Mouse (Mus musculus): ENCODE results near the gene Tmem254c. TPM values are rescaled to one million over a fixed set of nuclear protein-coding genes. Genes with fewer than 3 reads are reported as not detected.
A peak's percentile ranks its signal among the peaks of the same experiment; 100 is the strongest.
"Not testable (repeated sequence)": the region's sequence is repeated elsewhere in the genome, so short reads cannot be mapped to it uniquely, and the experiment has no call there.

Gene Tmem254c
- 44.1 and 46.7 TPM in 2 replicates for total RNA-seq (2015)
- 22.2 and 38.6 TPM in 2 replicates for total RNA-seq (2017)

- peak; percentile 96 for ATAC-seq (replicated peaks; ENCODE audit: poor library complexity)
Measured at GRCm38 (mm10) chr14:26067325-26067633, at the start of gene Tmem254c. TSS of gene Tmem254c (minus strand) at chr14:26067355.

- ATAC-seq (replicated peaks; ENCODE audit: poor library complexity), result not testable (repeated sequence)
Measured at GRCm38 (mm10) chr14:26097622-26098021, 30.5 kb upstream of the Tmem254c start.

- ATAC-seq (replicated peaks; ENCODE audit: poor library complexity), result not testable (repeated sequence)
Measured at GRCm38 (mm10) chr14:26081997-26082396, 14.8 kb upstream of the Tmem254c start, which contains the start of gene Cphx3. TSS of gene Cphx3 (plus strand) at chr14:26082297.

GRCm38 (mm10) chr14:26081216-26081615, 14.1 kb upstream of the Tmem254c start, which contains the start of gene Cphx2:
TSS of gene Cphx2 (plus strand) at chr14:26081516.
- ATAC-seq (replicated peaks; ENCODE audit: poor library complexity), result not testable (repeated sequence)

GRCm38 (mm10) chr14:26076620-26077390, 9.7 kb upstream of the Tmem254c start:
- not testable (repeated sequence) for ATAC-seq (replicated peaks; ENCODE audit: poor library complexity)

- peak; percentile 83 for ATAC-seq (replicated peaks; ENCODE audit: poor library complexity)
Measured at GRCm38 (mm10) chr14:26066574-26067324, 406 bp downstream of the Tmem254c start.

GRCm38 (mm10) chr14:26059362-26059761, 7.8 kb downstream of the Tmem254c start:
- ATAC-seq (replicated peaks; ENCODE audit: poor library complexity), result not testable (repeated sequence)

GRCm38 (mm10) chr14:26058184-26058583, 9.0 kb downstream of the Tmem254c start:
- not testable (repeated sequence) for ATAC-seq (replicated peaks; ENCODE audit: poor library complexity)

GRCm38 (mm10) chr14:26048767-26049166, 18.4 kb downstream of the Tmem254c start:
- ATAC-seq (replicated peaks; ENCODE audit: poor library complexity), result not testable (repeated sequence)

- peak; percentile 69 for ATAC-seq (replicated peaks; ENCODE audit: poor library complexity)
Measured at GRCm38 (mm10) chr14:26047026-26047425, 20.1 kb downstream of the Tmem254c start.

GRCm38 (mm10) chr14:26045007-26045406, 22.1 kb downstream of the Tmem254c start:
- ATAC-seq (replicated peaks; ENCODE audit: poor library complexity), result not testable (repeated sequence)

- ATAC-seq (replicated peaks; ENCODE audit: poor library complexity), result not testable (repeated sequence)
Measured at GRCm38 (mm10) chr14:26042611-26043010, 24.5 kb downstream of the Tmem254c start, which contains the start of gene Gm9780. TSS of gene Gm9780 (minus strand) at chr14:26042711.

- ATAC-seq (replicated peaks; ENCODE audit: poor library complexity), result not testable (repeated sequence)
Measured at GRCm38 (mm10) chr14:26035439-26035838, 31.7 kb downstream of the Tmem254c start.

- not testable (repeated sequence) for ATAC-seq (replicated peaks; ENCODE audit: poor library complexity)
Measured at GRCm38 (mm10) chr14:26034364-26034763, 32.8 kb downstream of the Tmem254c start.

GRCm38 (mm10) chr14:26025653-26026052, 41.5 kb downstream of the Tmem254c start:
- ATAC-seq (replicated peaks; ENCODE audit: poor library complexity), result peak; percentile 87

GRCm38 (mm10) chr14:26022831-26023230, 44.3 kb downstream of the Tmem254c start:
- ATAC-seq (replicated peaks; ENCODE audit: poor library complexity), result not testable (repeated sequence)

GRCm38 (mm10) chr14:26021555-26021954, 45.6 kb downstream of the Tmem254c start:
- ATAC-seq (replicated peaks; ENCODE audit: poor library complexity), result not testable (repeated sequence)

GRCm38 (mm10) chr14:26016414-26016813, 50.7 kb downstream of the Tmem254c start:
- not testable (repeated sequence) for ATAC-seq (replicated peaks; ENCODE audit: poor library complexity)
